Mouse (Mus musculus): ENCODE data around the gene Mbd3.

The Mbd3 gene

DNA sequence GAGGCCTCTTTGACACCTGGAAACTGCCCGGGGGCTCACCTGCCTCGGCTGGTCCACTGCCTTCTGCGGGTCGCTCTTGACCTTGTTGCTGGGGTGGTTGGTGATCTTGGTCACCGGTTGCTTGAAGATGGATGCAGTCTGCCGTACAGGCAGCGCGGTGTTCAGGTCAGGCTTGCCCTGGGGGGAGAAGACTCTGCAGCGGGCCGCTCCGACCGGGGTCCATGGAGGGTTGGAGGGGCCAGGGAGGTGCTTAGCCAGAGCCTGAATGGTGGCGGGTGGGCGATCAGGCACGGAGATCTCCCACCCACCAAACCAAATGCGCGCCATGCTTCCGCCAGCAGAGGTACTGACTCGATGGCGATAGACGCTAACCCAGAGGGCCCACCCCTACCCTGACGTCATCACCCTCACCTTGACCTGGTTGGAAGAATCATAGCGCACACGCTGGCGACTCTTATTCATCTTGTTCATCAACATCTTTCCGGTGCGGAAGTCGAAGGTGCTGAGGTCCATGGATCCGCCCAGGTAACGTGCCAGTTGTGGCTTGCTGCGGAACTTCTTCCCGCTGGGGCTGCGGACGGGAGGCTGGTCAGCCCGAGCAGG, 4.2 kb downstream of the Mbd3 start:
- DNase-seq: no peak

DNA sequence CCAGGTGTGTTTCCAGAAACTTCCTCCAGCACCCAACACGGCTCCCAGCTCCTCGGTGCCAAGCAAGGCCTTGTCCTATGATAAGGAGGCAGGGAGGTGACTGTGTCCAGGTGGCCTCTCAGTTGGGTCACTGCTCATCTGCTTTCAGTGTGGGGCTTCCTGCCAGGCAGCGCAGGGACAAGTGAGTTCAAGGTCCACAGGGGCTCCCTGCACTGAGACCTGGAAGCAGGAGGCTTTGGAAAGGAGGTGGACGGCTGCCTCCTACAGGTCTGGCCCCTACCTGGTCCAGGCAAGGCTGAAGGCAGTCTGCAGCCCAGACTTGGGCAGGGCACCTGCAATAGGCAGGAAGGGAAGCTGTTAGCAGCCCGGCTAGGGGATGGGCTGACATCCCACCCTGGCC, 6.7 kb downstream of the Mbd3 start:
- no peak for DNase-seq

DNA sequence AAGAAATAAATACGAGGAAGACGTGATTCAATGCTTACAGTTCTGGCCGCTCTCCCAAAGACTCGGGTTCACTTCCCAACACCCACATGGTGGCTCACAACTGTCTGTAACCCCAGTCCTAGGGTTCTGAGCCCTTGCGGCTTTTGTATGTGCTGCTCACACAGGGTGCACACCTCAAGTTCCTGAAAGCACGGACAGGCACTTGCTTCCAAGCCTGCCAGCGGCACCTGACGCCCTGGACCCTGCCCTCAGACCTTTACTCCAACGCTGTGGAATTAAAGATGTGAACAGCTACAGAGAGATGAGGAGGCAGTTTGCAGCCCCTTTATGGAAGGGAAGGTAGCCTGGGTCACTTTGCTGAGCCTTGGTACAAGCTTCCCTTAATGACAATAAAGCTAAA, 8.7 kb downstream of the Mbd3 start:
- no peak for DNase-seq

DNA sequence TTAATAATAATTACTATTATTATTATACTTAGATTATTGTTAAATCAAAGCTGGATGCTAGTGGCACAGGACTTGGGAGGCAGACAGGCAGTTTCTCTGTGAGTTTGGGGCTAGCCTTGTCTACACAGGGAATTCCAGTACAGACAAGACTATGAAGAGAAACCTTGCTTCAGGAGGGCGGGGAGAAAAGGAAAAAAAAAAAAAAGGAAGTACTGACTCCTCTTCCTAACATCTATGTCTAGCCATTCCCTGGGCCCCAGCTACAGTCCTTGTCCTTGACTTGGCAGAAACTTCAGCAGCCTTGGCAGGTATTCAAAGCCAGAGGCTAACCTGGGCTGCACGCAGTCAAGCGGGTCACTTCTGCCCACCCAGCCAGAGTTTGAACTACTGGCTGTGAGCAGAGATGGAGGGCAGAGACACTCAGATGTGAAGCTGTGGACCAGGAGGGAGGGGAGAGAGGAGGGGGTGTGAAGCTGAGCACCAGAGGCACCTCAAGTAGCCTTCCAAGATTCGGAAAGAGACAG, 10.1 kb downstream of the Mbd3 start:
- no peak for DNase-seq

DNA sequence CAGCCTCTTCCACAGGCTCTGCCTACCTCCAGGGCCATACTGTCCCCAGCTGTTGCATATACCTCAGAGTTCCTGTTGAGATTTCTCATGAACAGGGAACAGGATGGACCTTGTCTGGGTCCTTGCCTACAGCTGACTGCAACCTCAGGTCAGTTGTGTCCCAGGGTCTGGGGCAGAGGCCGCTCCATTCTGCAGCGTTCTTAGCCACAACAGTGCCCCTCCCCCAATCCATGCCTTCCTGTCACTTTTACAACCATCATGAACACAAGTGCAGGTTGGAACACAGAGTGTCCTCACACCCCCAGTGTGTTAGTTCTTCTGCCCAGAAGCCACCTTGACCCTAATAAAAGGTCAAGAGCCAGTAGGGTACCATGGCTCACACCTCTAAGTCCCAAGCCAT, 10.6 kb downstream of the Mbd3 start:
- no peak for DNase-seq

DNA sequence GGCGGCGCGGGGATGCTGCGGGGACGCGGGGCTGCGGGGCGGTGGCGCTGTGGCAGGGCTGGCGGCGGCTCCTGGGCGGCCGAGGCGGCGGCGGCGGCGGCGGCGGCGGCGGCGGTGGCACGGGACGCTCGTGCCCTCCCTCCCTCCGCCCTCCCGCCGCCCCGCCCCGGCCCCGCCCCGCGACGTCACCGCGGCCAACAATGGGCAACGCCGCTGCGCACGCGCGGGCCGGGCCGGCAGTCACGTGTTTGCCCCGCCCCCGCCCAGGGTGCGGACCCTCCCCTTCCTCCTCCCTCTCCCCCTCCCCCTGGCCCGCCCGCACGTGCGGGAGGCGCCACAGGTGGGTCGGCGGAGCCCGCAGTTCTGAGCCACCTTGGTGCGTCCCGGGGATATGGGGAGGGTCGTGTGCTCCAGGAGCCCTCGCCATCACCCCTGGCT, 11.8 kb downstream of the Mbd3 start, which contains the start of gene Mex3d:
Gene Mex3d (minus strand): TSS at position 138 of the 438 bp plus-strand sequence.
- DNase-seq: peak; percentile 81

DNA sequence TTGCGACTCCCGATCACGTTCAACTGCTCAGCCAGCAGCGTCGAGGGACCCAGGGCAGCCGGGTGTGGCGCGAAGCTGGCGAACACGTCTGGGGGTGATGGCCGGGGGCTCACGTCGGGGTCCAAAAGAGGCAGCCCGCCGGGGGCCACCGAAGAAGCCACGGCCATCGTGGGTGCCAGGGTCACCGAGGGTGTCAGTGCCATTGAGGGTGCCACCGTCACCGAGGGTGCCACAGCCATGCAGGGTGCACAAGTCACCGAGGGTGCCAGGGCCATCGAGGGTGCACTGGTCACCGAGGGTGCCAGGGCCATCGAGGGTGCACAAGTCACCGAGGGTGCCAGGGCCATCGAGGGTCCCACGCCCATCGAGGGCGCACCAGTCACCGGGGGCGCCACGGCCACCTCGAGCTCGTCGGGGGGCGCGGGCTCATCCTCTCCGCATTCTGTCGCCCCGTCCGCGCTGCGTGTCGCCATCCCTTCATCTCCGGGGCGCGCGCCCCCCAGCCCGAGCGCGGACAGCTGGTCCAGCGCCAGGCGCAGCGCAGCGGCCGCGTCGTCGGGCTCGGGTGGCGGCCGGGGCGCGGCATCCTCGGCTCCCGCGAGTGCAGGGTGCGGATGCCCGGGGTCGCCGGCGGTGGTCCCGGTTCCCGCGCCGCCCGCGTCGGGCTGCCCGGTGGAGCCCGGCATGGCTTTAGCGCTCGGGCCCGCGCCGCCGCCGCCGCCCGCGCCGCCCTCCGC, 12.4 kb downstream of the Mbd3 start:
- no peak for DNase-seq

DNA sequence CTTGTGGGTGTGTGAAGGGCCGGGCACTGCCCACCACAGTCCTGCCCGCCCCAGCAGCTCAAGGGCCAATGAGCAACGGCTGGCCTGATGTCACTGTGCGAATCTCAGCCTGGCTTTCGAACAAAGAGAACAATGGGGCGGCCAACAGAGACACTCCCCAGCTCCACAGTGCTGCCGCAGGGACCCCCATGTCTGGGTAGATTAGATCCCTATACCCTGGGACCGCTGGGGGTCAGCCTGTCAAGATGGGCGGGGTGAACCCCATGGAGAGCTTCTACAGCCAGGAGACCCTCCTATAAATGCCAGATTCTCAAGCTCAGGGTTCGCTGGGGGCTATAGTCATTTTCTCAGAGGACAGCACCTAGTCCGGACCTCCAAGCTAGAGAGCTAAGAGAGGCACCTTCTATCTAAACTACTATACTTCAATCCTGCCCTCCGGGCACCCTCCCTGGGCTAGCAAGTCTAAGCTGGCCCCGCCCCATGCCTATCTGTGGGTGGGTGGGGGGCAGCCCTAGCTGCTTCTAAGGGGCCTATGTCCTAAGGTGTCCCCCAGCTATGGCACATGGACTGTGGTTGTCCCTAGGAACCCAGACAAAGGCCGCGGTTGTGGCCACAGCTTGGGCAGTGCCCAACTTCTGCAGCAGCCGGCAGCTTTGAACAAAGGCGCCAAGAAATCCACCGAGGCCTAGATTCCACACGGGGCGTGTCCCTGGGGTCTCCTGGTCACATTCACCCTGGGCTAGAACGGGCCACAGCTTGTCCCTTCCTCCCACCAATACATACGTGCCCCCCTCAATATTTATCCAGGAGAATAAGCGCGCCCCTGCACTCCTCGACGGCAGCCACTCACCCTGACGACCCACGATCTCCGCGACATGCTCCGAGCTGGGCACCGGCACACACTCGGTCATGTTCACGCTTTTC, 13.3 kb downstream of the Mbd3 start:
- no peak for DNase-seq

DNA sequence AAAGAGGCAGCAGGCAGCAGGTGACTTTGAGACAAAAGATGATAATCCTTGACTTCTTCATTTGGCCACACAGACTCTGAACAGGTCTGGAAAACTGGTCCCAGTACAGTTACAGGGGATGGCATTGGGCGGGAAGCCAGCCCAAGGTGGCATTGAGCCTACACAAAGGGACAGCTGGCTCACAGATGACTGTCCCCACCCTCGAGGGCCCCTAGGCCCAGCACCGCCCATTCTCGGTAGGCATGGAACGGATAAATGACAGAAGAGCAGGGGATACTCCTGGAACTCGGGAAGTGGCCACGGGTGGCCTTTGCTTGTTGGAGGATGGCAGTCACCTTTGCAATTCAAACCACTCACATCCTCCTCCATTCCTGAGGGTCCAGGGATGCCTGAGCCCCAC, 14.0 kb downstream of the Mbd3 start:
- no peak for DNase-seq

DNA sequence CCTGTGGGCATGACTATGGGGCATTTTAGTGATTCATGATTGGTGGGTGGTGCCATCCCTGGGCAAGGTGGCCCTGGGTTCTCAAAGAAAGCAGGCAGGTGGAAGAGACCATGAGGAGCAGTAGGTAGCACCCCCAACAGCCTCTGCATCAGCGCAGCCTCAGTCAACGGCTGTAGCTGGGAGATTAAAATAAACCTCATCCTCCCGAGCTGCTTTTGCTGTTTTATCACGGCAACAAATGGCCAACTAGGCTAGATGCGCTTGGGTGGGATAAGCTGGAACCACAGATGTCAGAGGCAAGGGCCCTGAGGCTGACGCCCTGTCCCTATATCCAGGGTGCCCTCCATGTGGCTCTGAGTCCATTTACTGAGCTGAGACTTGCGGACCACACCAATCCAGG, 14.6 kb downstream of the Mbd3 start:
- DNase-seq: no peak

DNA sequence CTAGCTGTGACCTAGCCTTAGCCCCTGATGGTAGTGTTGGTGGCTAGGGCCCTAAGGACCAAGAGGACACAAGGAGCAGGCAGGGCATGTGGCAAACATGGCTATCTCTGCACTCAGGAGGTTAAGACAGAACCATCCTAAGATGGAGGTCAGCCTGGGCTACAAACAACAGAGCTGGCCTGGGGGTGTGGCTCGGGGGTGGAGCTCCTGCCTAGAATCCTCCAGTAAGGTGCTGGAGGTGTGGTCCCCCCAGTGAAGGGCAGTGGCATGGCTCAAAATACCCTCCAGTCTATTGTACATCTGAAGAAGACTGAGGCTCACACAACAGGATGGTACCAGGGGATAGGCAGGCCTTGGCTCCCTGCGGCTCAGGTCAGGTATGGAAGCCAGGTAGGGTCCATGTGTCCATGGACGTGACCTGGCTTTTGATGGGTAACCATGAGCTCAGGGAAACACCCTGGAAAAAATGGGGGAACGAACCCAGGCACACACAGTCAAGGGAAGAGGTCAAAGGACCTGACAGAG, 15.2 kb downstream of the Mbd3 start:
- DNase-seq: no peak

DNA sequence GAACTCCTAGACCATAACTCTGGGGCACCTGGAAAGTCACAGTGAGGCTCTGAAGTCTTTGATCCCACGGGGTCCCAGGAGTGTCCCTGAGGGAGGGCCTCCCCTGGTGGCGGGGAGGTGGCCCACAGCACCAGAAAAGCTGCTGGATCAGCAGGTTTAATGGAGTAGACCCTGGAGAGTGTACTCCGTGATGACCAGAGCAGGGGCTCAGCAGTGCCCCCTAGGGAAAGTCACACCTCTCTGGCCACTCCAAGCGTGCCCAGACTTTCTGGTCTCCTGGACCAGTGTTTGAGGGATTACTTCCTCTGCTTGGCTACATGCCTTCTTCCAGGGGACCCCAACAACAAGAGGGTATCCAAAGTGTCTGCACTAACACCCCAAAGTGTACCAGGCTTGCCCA, 15.9 kb downstream of the Mbd3 start:
- no peak for DNase-seq

DNA sequence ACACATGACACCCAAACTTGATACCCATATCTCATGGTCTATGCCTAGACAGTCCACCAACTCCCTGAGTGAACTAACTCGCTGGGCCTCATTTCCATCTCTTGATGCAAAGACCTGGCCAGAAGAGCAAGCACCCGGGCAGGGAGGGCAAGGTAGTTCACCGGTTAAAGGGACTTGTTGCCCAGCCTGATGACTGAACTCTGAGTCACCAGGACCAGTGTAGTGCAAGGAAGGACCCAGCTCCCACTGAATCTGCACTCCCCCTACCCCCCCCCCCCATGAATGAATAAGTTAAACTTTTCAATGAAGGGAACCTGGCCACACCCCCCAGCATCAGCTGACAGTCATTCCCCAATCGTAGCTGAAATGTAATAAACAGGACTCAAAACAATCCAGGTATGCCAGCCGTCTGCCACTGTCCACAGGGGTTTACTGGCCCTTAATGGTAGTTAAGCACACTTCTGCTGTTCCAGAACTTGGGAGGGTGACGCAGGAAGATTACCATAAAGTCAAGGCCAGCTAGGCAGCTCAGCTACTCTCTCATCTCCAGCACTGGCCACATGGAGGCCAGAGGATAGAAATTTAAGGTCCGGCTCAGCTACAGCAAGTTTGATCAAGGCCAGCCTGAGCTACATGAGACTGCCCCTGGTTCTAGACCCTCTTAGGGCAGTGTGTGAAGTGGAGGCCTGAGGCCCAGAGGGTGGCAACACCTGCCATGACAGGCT, 16.5 kb downstream of the Mbd3 start:
- DNase-seq: no peak

DNA sequence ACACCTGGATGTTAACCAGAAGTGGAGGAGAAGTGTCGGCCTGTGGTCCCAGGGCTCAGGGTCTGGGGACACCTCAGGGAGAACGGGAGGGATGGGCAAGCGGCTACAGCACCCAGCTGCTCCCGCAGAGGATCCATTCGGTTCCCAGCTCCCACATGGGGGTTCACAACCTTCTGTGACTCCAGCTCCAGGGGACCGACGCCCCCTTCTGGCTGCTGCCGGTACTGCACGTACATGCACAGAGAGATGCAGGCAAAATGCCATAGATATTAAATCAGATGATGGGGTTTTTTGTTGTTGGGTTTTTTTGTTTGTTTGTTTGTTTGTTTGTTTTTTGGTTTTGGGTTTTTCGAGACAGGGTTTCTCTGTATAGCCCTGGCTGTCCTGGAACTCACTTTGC, 21.6 kb downstream of the Mbd3 start:
- no peak for DNase-seq

DNA sequence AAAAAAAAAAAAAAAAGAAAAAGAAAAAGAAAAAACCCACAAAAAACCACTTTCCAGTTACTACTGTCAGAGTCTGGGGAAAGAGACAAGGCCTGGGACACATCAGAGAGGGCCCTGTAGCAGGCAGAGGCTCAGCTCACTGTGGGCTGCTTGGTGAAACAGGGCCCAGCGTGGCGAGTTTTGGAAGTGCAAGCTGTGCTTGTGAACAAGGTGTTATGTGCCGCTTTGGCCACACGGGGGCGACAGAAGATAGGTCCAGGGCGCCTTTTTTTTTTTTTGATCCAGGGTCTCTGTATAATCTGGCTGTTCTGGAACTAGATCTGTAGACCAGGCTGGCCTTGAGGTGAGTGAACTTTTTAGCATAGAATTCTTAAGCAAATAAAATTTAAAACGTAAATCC, 23.2 kb downstream of the Mbd3 start:
- peak; percentile 87 for DNase-seq

DNA sequence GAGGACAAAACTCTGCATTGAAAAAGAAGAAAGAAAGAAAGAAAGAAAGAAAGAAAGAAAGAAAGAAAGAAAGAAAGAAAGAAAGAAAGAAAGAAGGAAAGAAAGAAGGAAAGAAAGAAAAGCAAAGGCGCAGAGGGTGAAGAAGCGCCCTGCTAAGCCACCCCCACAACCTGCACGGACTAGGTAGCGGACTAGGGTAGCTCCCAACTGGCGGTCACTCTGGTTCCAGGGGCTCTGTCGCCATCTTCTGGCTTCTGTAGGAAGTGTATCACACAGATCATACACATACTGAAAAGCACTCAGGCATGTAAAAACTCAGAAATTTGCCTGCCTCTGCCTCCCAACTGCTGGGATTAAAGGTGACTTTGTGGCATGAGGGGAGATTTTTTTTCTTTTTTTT, 25.3 kb downstream of the Mbd3 start:
- peak; percentile 87 for DNase-seq

DNA sequence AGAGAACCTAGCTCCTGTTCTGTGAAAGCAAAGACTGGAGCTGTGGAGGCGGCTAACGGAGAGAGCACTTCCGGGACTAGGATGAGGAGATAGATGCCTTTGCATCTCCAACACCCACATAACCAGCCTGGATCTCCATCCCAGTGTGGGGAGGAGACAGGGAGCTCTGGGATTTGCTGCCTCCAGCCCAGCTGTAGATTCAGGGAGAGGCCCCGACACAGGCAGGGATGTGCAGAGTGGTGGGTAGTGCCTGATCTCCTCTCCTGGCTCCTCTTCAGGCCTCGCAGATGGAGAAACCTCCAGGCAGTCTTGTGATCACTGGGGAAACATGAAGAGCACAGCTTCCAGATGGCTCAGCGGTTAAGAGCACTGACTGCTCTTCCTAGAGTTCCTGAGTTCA, 26.6 kb downstream of the Mbd3 start:
- no peak for DNase-seq

DNA sequence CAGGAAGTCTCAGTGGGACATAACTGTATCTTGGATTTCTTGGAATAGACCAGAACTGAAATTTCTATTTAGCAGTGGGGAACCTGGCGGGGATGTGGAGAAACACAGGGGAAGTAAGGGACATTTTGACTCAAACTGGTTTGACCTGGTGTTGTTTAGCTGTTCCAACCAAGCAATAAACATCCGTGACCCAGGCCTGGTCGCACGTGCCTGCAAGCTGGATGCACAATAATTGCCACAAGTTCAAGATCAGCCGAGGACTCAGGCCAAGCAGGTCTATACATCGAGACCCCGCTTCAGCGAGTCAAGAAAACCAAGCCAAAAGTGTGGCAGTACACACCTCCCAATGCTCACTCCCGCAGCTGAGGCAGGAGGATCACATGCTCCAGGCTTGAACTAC, 27.4 kb downstream of the Mbd3 start:
- no peak for DNase-seq

DNA sequence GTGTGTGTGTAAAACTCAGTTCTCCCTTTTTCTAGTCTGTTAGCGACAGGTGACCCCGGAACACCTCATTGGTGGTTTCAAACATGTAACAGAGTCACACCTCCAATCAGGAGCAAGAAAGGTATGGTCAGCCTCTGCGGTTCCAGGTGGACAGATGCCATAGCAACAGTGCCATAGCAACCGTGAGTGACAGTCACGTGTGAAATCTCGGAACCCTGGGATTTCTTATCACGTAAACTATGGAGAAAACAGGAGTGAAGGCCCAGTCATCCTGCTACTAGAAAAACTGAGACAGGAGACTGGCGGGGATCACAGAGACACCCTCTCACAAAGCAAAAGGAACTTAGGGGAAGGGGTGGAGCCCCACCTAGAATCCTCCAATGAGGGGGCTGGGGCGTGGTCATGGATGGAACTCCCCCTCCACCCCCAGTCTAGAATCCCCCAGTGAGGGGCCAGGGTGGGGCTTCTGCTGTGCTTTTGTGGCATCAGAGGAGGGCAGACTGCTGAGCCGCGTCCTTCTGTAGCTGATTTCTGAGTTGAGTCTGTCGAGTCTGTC, 27.9 kb downstream of the Mbd3 start:
- peak; percentile 61 for DNase-seq

DNA sequence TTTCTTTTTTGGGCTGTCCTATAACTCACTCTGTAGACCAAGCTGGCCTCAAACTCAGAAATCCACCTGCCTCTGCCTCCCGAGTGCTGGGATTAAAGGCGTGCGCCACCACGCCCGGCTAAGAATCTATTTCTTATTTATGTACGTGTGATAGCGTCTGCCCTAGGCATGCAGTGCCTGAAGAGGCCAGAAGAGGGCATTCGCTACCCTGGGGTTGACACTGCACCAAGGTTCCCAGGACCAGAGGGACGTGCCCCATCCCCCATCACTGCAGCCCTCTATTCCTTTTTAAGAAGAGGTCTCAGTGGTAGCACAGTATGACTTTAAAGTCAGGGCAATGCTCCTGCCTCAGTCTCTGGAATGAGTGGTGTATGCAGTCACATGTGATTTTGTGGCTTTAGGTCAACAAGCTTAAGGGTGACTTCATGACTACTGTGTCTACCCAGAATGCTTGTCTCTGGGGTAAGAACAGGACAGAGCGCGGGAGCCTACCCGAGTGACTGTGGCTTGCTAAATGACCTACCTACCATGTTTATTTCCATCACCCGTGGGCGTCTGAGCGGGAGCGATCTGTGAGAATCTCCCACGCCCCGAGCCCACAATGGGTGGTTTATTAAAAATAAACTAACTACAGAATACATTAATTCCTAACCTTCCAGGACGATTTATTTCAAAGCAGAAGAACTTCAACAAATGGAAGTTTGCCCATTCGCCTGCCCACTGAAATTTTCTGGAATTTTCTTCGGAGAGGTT, 29.2 kb downstream of the Mbd3 start:
- DNase-seq: no peak

DNA sequence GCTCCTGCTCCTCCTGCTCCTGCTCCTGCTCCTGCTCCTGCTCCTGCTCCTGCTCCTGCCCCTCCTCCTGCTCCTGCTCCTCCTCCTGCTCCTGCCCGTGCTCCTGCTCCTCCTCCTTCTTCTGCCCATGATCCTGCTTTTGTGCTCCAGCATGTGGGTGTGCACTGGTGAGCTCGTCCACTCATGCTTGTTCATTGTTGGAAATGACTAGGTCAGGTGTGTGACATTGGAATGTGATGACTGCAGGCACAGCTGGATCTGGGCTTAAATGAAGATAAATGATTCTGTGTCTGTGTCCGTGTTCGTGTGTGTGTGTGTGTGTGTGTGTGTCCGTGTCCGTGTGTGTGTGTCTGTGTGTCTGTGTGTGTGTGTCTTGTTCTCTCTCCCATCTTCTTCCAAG, 31.0 kb downstream of the Mbd3 start:
- DNase-seq: no peak

Measured in cerebellum, adult 8-10 months (tissue).